Mouse (Mus musculus): ENCODE results near the gene Fer.

Fer gene

GRCm38 (mm10) chr17:63972181-63972580, 109.3 kb downstream of the Fer start:
- no peak for ATAC-seq (ENCODE audit: insufficient number of reproducible peaks, low FRiP score, low TSS enrichment)

GRCm38 (mm10) chr17:63973806-63974205, 110.9 kb downstream of the Fer start:
- ATAC-seq (ENCODE audit: insufficient number of reproducible peaks, low FRiP score, low TSS enrichment) = no peak

GRCm38 (mm10) chr17:63974253-63974652, 111.4 kb downstream of the Fer start:
- ATAC-seq (ENCODE audit: insufficient number of reproducible peaks, low FRiP score, low TSS enrichment) = no peak

- no peak for ATAC-seq (ENCODE audit: insufficient number of reproducible peaks, low FRiP score, low TSS enrichment)
Observed at GRCm38 (mm10) chr17:63978794-63979571, 116.1 kb downstream of the Fer start.

GRCm38 (mm10) chr17:63980167-63980566, 117.3 kb downstream of the Fer start:
- ATAC-seq (ENCODE audit: insufficient number of reproducible peaks, low FRiP score, low TSS enrichment) = no peak

GRCm38 (mm10) chr17:63988710-63989109, 125.8 kb downstream of the Fer start:
- no peak for ATAC-seq (ENCODE audit: insufficient number of reproducible peaks, low FRiP score, low TSS enrichment)

- ATAC-seq (ENCODE audit: insufficient number of reproducible peaks, low FRiP score, low TSS enrichment) = no peak
Observed at GRCm38 (mm10) chr17:63991160-63991559, 128.3 kb downstream of the Fer start.

GRCm38 (mm10) chr17:63995921-63996320, 133.1 kb downstream of the Fer start:
- peak; percentile 67 for ATAC-seq (ENCODE audit: insufficient number of reproducible peaks, low FRiP score, low TSS enrichment)

GRCm38 (mm10) chr17:63997643-63998042, 134.8 kb downstream of the Fer start:
- no peak for ATAC-seq (ENCODE audit: insufficient number of reproducible peaks, low FRiP score, low TSS enrichment)

GRCm38 (mm10) chr17:64003444-64003843, 140.6 kb downstream of the Fer start:
- peak; percentile 52; the same call in 1 of the 2 replicates for ATAC-seq (ENCODE audit: insufficient number of reproducible peaks, low FRiP score, low TSS enrichment)

GRCm38 (mm10) chr17:64005575-64006249, 142.8 kb downstream of the Fer start:
- ATAC-seq (ENCODE audit: insufficient number of reproducible peaks, low FRiP score, low TSS enrichment) = no peak

GRCm38 (mm10) chr17:64016606-64017005, 153.7 kb downstream of the Fer start:
- no peak for ATAC-seq (ENCODE audit: insufficient number of reproducible peaks, low FRiP score, low TSS enrichment)

- ATAC-seq (ENCODE audit: insufficient number of reproducible peaks, low FRiP score, low TSS enrichment) = no peak
Observed at GRCm38 (mm10) chr17:64018240-64018639, 155.4 kb downstream of the Fer start.

GRCm38 (mm10) chr17:64018870-64019269, 156.0 kb downstream of the Fer start:
- no peak for ATAC-seq (ENCODE audit: insufficient number of reproducible peaks, low FRiP score, low TSS enrichment)

- ATAC-seq (ENCODE audit: insufficient number of reproducible peaks, low FRiP score, low TSS enrichment) = no peak
Observed at GRCm38 (mm10) chr17:64019646-64020045, 156.8 kb downstream of the Fer start.

GRCm38 (mm10) chr17:64026485-64026884, 163.6 kb downstream of the Fer start:
- no peak for ATAC-seq (ENCODE audit: insufficient number of reproducible peaks, low FRiP score, low TSS enrichment)

- ATAC-seq (ENCODE audit: insufficient number of reproducible peaks, low FRiP score, low TSS enrichment) = no peak
Observed at GRCm38 (mm10) chr17:64041771-64042170, 178.9 kb downstream of the Fer start.

GRCm38 (mm10) chr17:64045326-64045725, 182.5 kb downstream of the Fer start:
- no peak for ATAC-seq (ENCODE audit: insufficient number of reproducible peaks, low FRiP score, low TSS enrichment)

- ATAC-seq (ENCODE audit: insufficient number of reproducible peaks, low FRiP score, low TSS enrichment) = peak; percentile 69
Observed at GRCm38 (mm10) chr17:64046557-64046956, 183.7 kb downstream of the Fer start.

- ATAC-seq (ENCODE audit: insufficient number of reproducible peaks, low FRiP score, low TSS enrichment) = no peak
Observed at GRCm38 (mm10) chr17:64050911-64051310, 188.0 kb downstream of the Fer start.

GRCm38 (mm10) chr17:64053636-64054035, 190.8 kb downstream of the Fer start:
- no peak for ATAC-seq (ENCODE audit: insufficient number of reproducible peaks, low FRiP score, low TSS enrichment)

- ATAC-seq (ENCODE audit: insufficient number of reproducible peaks, low FRiP score, low TSS enrichment) = no peak
Observed at GRCm38 (mm10) chr17:64060529-64060928, 197.7 kb downstream of the Fer start.
